Mouse (Mus musculus) MEL (cell line): ENCODE results near the gene Atg5. TPM values are rescaled to one million over a fixed set of nuclear protein-coding genes. Genes with fewer than 3 reads are reported as not detected.

Source experiments
- DNase-seq: peaks from one replicate; pipeline ENCODE4 v3.0.0; 2011; ENCODE audit warnings: low read depth, low spot score
- H3K27ac ChIP-seq: 2 replicates; pipeline ENCODE4 v1.5.1; 2012; ENCODE audit warnings: low read depth, mild to moderate bottlenecking, control low read depth, low read length, moderate library complexity; ENCODE audit not compliant: control insufficient read depth
- H3K27me3 ChIP-seq, 2 experiments: fragments of 150-350 bp in 1 of 2; sonication (generic) in 1 of 2; 2 replicates each; pipeline ENCODE4 v1.6.1; 2012; ENCODE audit warnings: low read length in 2 of 2, mild to moderate bottlenecking in 2 of 2, improper control_type of control experiment in 1 of 2, moderate library complexity in 1 of 2; ENCODE audit not compliant: insufficient read depth in 2 of 2, control insufficient read depth in 1 of 2
- H3K36me3 ChIP-seq, 2 experiments: 2 replicates each; pipeline ENCODE4 v1.6.1; 2012 to 2014; ENCODE audit warnings: low read length in 2 of 2, improper control_type of control experiment in 1 of 2, inconsistent platforms in 1 of 2, mild to moderate bottlenecking in 1 of 2; ENCODE audit not compliant: insufficient read depth in 2 of 2, control insufficient read depth in 1 of 2
- H3K4me1 ChIP-seq, 2 experiments: fragments of 150-350 bp in 1 of 2; sonication (generic) in 1 of 2; 2 replicates each; pipeline ENCODE4 v1.6.1; 2012; ENCODE audit warnings: low read length in 2 of 2, improper control_type of control experiment in 1 of 2, mild to moderate bottlenecking in 1 of 2; ENCODE audit not compliant: insufficient read depth in 2 of 2, control insufficient read depth in 1 of 2
- H3K4me3 ChIP-seq, 2 experiments: fragments of 150-350 bp in 1 of 2; sonication (generic) in 1 of 2; 2 replicates each; pipeline ENCODE4 v1.5.1; 2012; ENCODE audit warnings: low read depth in 2 of 2, low read length in 2 of 2, mild to moderate bottlenecking in 2 of 2, moderate library complexity in 2 of 2, control low read depth in 1 of 2, improper control_type of control experiment in 1 of 2; ENCODE audit not compliant: control insufficient read depth in 1 of 2, insufficient read depth in 1 of 2
- H3K79me2 ChIP-seq: 2 replicates; pipeline ENCODE4 v1.6.1; 2012; ENCODE audit warnings: mild to moderate bottlenecking, low read length, moderate library complexity; ENCODE audit not compliant: control insufficient read depth, poor library complexity, insufficient read depth
- H3K9ac ChIP-seq: 2 replicates; pipeline ENCODE4 v1.6.1; 2012; ENCODE audit warnings: low read depth, mild to moderate bottlenecking, control low read depth, low read length, moderate library complexity; ENCODE audit not compliant: control insufficient read depth, poor library complexity, severe bottlenecking
- H3K9me3 ChIP-seq: fragments of 150-350 bp; sonication (generic); replicated peaks from 2 replicates; pipeline ENCODE4 v1.6.1; 2012; ENCODE audit warnings: mild to moderate bottlenecking, low read length, improper control_type of control experiment, moderate library complexity; ENCODE audit not compliant: insufficient read depth
- BHLHE40 ChIP-seq: IDR thresholded peaks from 2 replicates; pipeline ENCODE4 v1.6.1; 2012; ENCODE audit warnings: low read depth, mild to moderate bottlenecking, inconsistent platforms, low read length, improper control_type of control experiment, borderline replicate concordance
- CHD1 ChIP-seq: IDR thresholded peaks from 2 replicates; pipeline ENCODE4 v1.6.1; 2012; ENCODE audit warnings: low read depth, mild to moderate bottlenecking, inconsistent platforms, low read length, improper control_type of control experiment
- CTCF ChIP-seq, 3 experiments: IDR thresholded peaks in 2 of 3; conservative IDR thresholded peaks in 1 of 3; 2 replicates each; pipeline ENCODE4 v1.5.1; 2011 to 2012; ENCODE audit warnings: low read length in 3 of 3, low read depth in 2 of 3, mild to moderate bottlenecking in 2 of 3, improper control_type of control experiment in 1 of 3, inconsistent platforms in 1 of 3, mixed read lengths in 1 of 3, moderate library complexity in 1 of 3; ENCODE audit not compliant: control insufficient read depth in 1 of 3, insufficient read depth in 1 of 3, poor library complexity in 1 of 3, severe bottlenecking in 1 of 3
- E2F4 ChIP-seq: IDR thresholded peaks from 2 replicates; pipeline ENCODE4 v1.6.1; 2011; ENCODE audit warnings: low read depth, low read length, improper control_type of control experiment, borderline replicate concordance
- ELF1 ChIP-seq: IDR thresholded peaks from 2 replicates; pipeline ENCODE4 v1.6.1; 2014; ENCODE audit warnings: low read depth, mild to moderate bottlenecking, inconsistent platforms, low read length, improper control_type of control experiment, moderate library complexity
- ETS1 ChIP-seq: IDR thresholded peaks from 2 replicates; pipeline ENCODE4 v1.6.1; 2012; ENCODE audit warnings: low read depth, mild to moderate bottlenecking, inconsistent platforms, low read length, improper control_type of control experiment, moderate library complexity
- KAT2A ChIP-seq: conservative IDR thresholded peaks from 2 replicates; pipeline ENCODE4 v1.6.1; 2012; ENCODE audit warnings: low read depth, low read length, improper control_type of control experiment, inconsistent platforms
- MAFK ChIP-seq: IDR thresholded peaks from 2 replicates; pipeline ENCODE4 v1.6.1; 2011; ENCODE audit warnings: low read depth, mild to moderate bottlenecking, low read length, improper control_type of control experiment, borderline replicate concordance
- MAZ ChIP-seq: IDR thresholded peaks from 2 replicates; pipeline ENCODE4 v1.6.1; 2012; ENCODE audit warnings: low read depth, mild to moderate bottlenecking, inconsistent platforms, low read length, improper control_type of control experiment
- MEF2A ChIP-seq: IDR thresholded peaks from 2 replicates; pipeline ENCODE4 v1.6.1; 2014; ENCODE audit warnings: low read depth, mild to moderate bottlenecking, inconsistent platforms, low read length, improper control_type of control experiment; ENCODE audit not compliant: poor library complexity, insufficient replicate concordance, severe bottlenecking; ENCODE audit errors: extremely low read depth
- MXI1 ChIP-seq: IDR thresholded peaks from 2 replicates; pipeline ENCODE4 v1.6.1; 2011; ENCODE audit warnings: mild to moderate bottlenecking, low read depth, low read length, improper control_type of control experiment
- MYC ChIP-seq: IDR thresholded peaks from 2 replicates; pipeline ENCODE4 v1.6.1; 2011; ENCODE audit warnings: low read depth, mild to moderate bottlenecking, low read length, improper control_type of control experiment, moderate library complexity
- NELFE ChIP-seq: IDR thresholded peaks from 2 replicates; pipeline ENCODE4 v1.6.1; 2011; ENCODE audit warnings: low read depth, low read length, improper control_type of control experiment
- RCOR1 ChIP-seq: IDR thresholded peaks from 2 replicates; pipeline ENCODE4 v1.6.1; 2012; ENCODE audit warnings: low read depth, mild to moderate bottlenecking, inconsistent platforms, low read length, improper control_type of control experiment
- SMC3 ChIP-seq: IDR thresholded peaks from 2 replicates; pipeline ENCODE4 v1.6.1; 2011; ENCODE audit warnings: low read depth, low read length, improper control_type of control experiment
- UBTF ChIP-seq: IDR thresholded peaks from 2 replicates; pipeline ENCODE4 v1.6.1; 2012; ENCODE audit warnings: low read depth, mild to moderate bottlenecking, inconsistent platforms, low read length, improper control_type of control experiment, moderate library complexity, borderline replicate concordance; ENCODE audit not compliant: insufficient read depth
- USF1 ChIP-seq: IDR thresholded peaks from 2 replicates; pipeline ENCODE4 v1.6.1; 2014; ENCODE audit warnings: low read depth, mild to moderate bottlenecking, inconsistent platforms, low read length, improper control_type of control experiment, moderate library complexity
- ZKSCAN1 ChIP-seq: IDR thresholded peaks from 2 replicates; pipeline ENCODE4 v1.6.1; 2012; ENCODE audit warnings: low read depth, mild to moderate bottlenecking, inconsistent platforms, low read length, improper control_type of control experiment, moderate library complexity
- ZMIZ1 ChIP-seq: IDR thresholded peaks from 2 replicates; pipeline ENCODE4 v1.6.1; 2012; ENCODE audit warnings: low read depth, mild to moderate bottlenecking, inconsistent platforms, low read length, improper control_type of control experiment, moderate library complexity
- ZNF384 ChIP-seq: IDR thresholded peaks from 2 replicates; pipeline ENCODE4 v1.6.1; 2012; ENCODE audit warnings: low read depth, mild to moderate bottlenecking, inconsistent platforms, low read length, improper control_type of control experiment
- polyA plus RNA-seq, 2 experiments: library from polyadenylated mRNA; stranded (reverse) in 1 of 2; unstranded in 1 of 2; fragments of >175 nt in 1 of 2; fragments of >200 nt in 1 of 2; gene quantifications; 2 replicates each; pipeline versions ENCODE4 v1.2.1 to v1.2.4; 2012; ENCODE audit warnings: low replicate concordance in 2 of 2, low read depth in 1 of 2; ENCODE audit not compliant: insufficient read length in 2 of 2, insufficient read depth in 1 of 2, missing spikeins in 1 of 2
- total RNA-seq: library from RNA; depleted of rRNA; stranded (reverse); fragments of 300-350 nt; gene quantifications from 2 replicates; pipeline ENCODE4 v1.2.3, GENCODE M21; 2012

The Atg5 gene
- total and polyA plus RNA-seq, 3 experiments = 28.8 to 30.2 TPM; not detected in 1

GRCm38 (mm10) chr10:44304330-44304717 lies 36.2 kb downstream of the Atg5 start:
- Histone ChIP-seq H3K27ac (no peak overlapping the region), H3K9me3 (no peaks in the 10 kb centered on the region), H3K9ac (no peak overlapping the region), H3K4me3 (no peak overlapping the region), H3K36me3 (peaks cover 3 to 8% of the 10 kb centered on the region in 2 experiments), H3K4me1 (peaks cover 6 to 8% of the 10 kb centered on the region in 2 experiments), H3K79me2 (no peaks in the 10 kb centered on the region), H3K27me3 (no peaks in the 10 kb centered on the region)
- DNase-seq = no peak
- TF ChIP-seq ZKSCAN1 (no peak), E2F4 (no peak), MXI1 (no peak)

- H3K9ac ChIP-seq = no peak overlapping the region
- no peaks in the 10 kb centered on the region for H3K9me3 ChIP-seq
- H3K36me3 ChIP-seq = peaks cover 3 to 4% of the 10 kb centered on the region in 2 experiments
- H3K79me2 ChIP-seq = no peaks in the 10 kb centered on the region
- H3K4me3 ChIP-seq = no peak overlapping the region
- no peak for TF ChIP-seq MAFK
- TF ChIP-seq NELFE = no peak
- TF ChIP-seq UBTF = no peak
- TF ChIP-seq CHD1 = no peak
- no peak for TF ChIP-seq KAT2A
- TF ChIP-seq, all 39 proteins: peak for 0
- H3K4me1 ChIP-seq = peaks cover 4 to 6% of the 10 kb centered on the region in 2 experiments
- no peaks in the 10 kb centered on the region for H3K27me3 ChIP-seq
- no peak for DNase-seq
- no peak overlapping the region for H3K27ac ChIP-seq
Observed at GRCm38 (mm10) chr10:44304845-44305244, 36.7 kb downstream of the Atg5 start.

GRCm38 (mm10) chr10:44306308-44306707 lies 38.1 kb downstream of the Atg5 start:
- Histone ChIP-seq H3K4me3 (no peak overlapping the region), H3K9me3 (no peaks in the 10 kb centered on the region), H3K27me3 (no peaks in the 10 kb centered on the region), H3K9ac (no peak overlapping the region), H3K27ac (no peak overlapping the region), H3K36me3 (peaks cover 0 to 3% of the 10 kb centered on the region in 2 experiments; a peak in 2 of 4 replicates), H3K4me1 (no peaks in the 10 kb centered on the region), H3K79me2 (no peaks in the 10 kb centered on the region)
- DNase-seq = no peak
- no peak for TF ChIP-seq ETS1
- no peak for TF ChIP-seq MEF2A
- TF ChIP-seq MYC = no peak
- TF ChIP-seq RCOR1 = no peak
- no peak for TF ChIP-seq ZMIZ1
- no peak for TF ChIP-seq MAZ
- TF ChIP-seq ELF1 = no peak
- TF ChIP-seq UBTF = no peak
- TF ChIP-seq ZNF384 = no peak
- TF ChIP-seq NELFE = no peak
- TF ChIP-seq ZKSCAN1 = no peak
- no peak for TF ChIP-seq CTCF (IDR thresholded peaks at IDR 0.05 in 2 of 3, conservative IDR thresholded peaks at IDR 0.05 in 1 of 3; ENCODE audit: control insufficient read depth in 1 of 3, insufficient read depth in 1 of 3, low read depth in 2 of 3, low read length in 3 of 3, poor library complexity in 1 of 3, severe bottlenecking in 1 of 3)
- TF ChIP-seq BHLHE40 = no peak
- no peak for TF ChIP-seq SMC3
- TF ChIP-seq USF1 = no peak
